Mouse (Mus musculus) CH12.LX (cell line): ENCODE data around the gene Traf3. TPM values are rescaled to one million over a fixed set of nuclear protein-coding genes. Genes with fewer than 3 reads are reported as not detected.

ENCODE experiments used
- DNase-seq: peaks from one replicate; pipeline ENCODE4 v3.0.0-alpha.2; 2013; ENCODE audit errors: extremely low read depth
- H3K27ac ChIP-seq: 2 replicates; pipeline ENCODE4 v1.5.1; 2012; ENCODE audit warnings: low read depth, mild to moderate bottlenecking, control low read depth, moderate library complexity; ENCODE audit not compliant: insufficient read depth
- H3K27me3 ChIP-seq: replicated peaks from 2 replicates; pipeline ENCODE3; 2012; ENCODE audit warnings: inconsistent platforms
- H3K36me3 ChIP-seq, 2 experiments: replicated peaks in 1 of 2; 2 replicates each; pipeline versions ENCODE3 to v1.6.1; 2012; ENCODE audit warnings: inconsistent platforms in 1 of 2, low read length in 1 of 2, mild to moderate bottlenecking in 1 of 2, mixed read lengths in 1 of 2, moderate library complexity in 1 of 2; ENCODE audit not compliant: control insufficient read depth in 1 of 2, insufficient read depth in 1 of 2
- H3K4me1 ChIP-seq, 2 experiments: 2 replicates each; pipeline ENCODE4 v1.6.1; 2012; ENCODE audit warnings: inconsistent platforms in 1 of 2, moderate library complexity in 1 of 2; ENCODE audit not compliant: insufficient read depth in 2 of 2, control insufficient read depth in 1 of 2
- H3K4me2 ChIP-seq: 2 replicates; pipeline ENCODE4 v1.6.1; 2012; ENCODE audit warnings: low read depth, mild to moderate bottlenecking, control low read depth; ENCODE audit not compliant: poor library complexity, insufficient read depth, severe bottlenecking
- H3K4me3 ChIP-seq, 3 experiments: fragments of 150-350 bp in 1 of 3; sonication (generic) in 1 of 3; replicated peaks in 1 of 3; 2 replicates each; pipeline versions ENCODE3 to v1.5.1; 2011 to 2012; ENCODE audit warnings: low read depth in 2 of 3, low read length in 2 of 3, mild to moderate bottlenecking in 2 of 3, moderate library complexity in 2 of 3, control low read depth in 1 of 3, improper control_type of control experiment in 1 of 3, inconsistent platforms in 1 of 3, mixed read lengths in 1 of 3; ENCODE audit not compliant: poor library complexity in 1 of 3
- H3K79me2 ChIP-seq: replicated peaks from 2 replicates; pipeline ENCODE4 v1.6.1; 2012; ENCODE audit warnings: mild to moderate bottlenecking, moderate library complexity; ENCODE audit not compliant: control insufficient read depth, poor library complexity, insufficient read depth, severe bottlenecking; ENCODE audit errors: extremely low read depth
- H3K9ac ChIP-seq: 2 replicates; pipeline ENCODE4 v1.6.1; 2012; ENCODE audit warnings: low read depth, mild to moderate bottlenecking, control low read depth, moderate library complexity; ENCODE audit not compliant: insufficient read depth
- H3K9me3 ChIP-seq: replicated peaks from 2 replicates; pipeline ENCODE3; 2012; ENCODE audit warnings: low read length, inconsistent platforms, mixed read lengths
- CHD1 ChIP-seq: IDR thresholded peaks from 2 replicates; pipeline ENCODE4 v1.6.1; 2012; ENCODE audit warnings: low read depth, low read length, improper control_type of control experiment, inconsistent platforms
- CHD2 ChIP-seq: IDR thresholded peaks from 2 replicates; pipeline ENCODE4 v1.6.1; 2011; ENCODE audit warnings: low read length, improper control_type of control experiment
- CTCF ChIP-seq, 2 experiments: IDR thresholded peaks in 1 of 2; conservative IDR thresholded peaks in 1 of 2; 2 replicates each; pipeline ENCODE4 v1.5.1; 2011 to 2012; ENCODE audit warnings: low read depth in 2 of 2, low read length in 2 of 2, improper control_type of control experiment in 1 of 2, inconsistent platforms in 1 of 2, mild to moderate bottlenecking in 1 of 2, moderate library complexity in 1 of 2
- ELF1 ChIP-seq: IDR thresholded peaks from 2 replicates; pipeline ENCODE4 v1.6.1; 2014; ENCODE audit warnings: low read depth, mild to moderate bottlenecking, inconsistent platforms, low read length, improper control_type of control experiment
- IRF4 ChIP-seq: IDR thresholded peaks from 2 replicates; pipeline ENCODE4 v1.6.1; 2014; ENCODE audit warnings: low read depth, mild to moderate bottlenecking, inconsistent platforms, low read length, improper control_type of control experiment
- MAFK ChIP-seq: IDR thresholded peaks from 2 replicates; pipeline ENCODE4 v1.6.1; 2011; ENCODE audit warnings: low read length, improper control_type of control experiment; ENCODE audit not compliant: insufficient replicate concordance
- MEF2A ChIP-seq: IDR thresholded peaks from 2 replicates; pipeline ENCODE4 v1.6.1; 2014; ENCODE audit warnings: low read depth, mild to moderate bottlenecking, inconsistent platforms, low read length, improper control_type of control experiment, borderline replicate concordance
- POLR2A ChIP-seq: IDR thresholded peaks from 2 replicates; pipeline ENCODE4 v1.6.1; 2011; ENCODE audit warnings: low read depth, mild to moderate bottlenecking, improper control_type of control experiment, low read length
- POLR2AphosphoS2 ChIP-seq: IDR thresholded peaks from 2 replicates; pipeline ENCODE4 v1.6.1; 2011; ENCODE audit warnings: low read depth, low read length, improper control_type of control experiment
- RAD21 ChIP-seq: IDR thresholded peaks from 2 replicates; pipeline ENCODE4 v1.6.1; 2011; ENCODE audit warnings: low read depth, mild to moderate bottlenecking, low read length, improper control_type of control experiment, moderate library complexity
- SIN3A ChIP-seq: IDR thresholded peaks from 2 replicates; pipeline ENCODE4 v1.6.1; 2012; ENCODE audit warnings: low read length, improper control_type of control experiment, inconsistent platforms
- ZMIZ1 ChIP-seq: IDR thresholded peaks from 2 replicates; pipeline ENCODE4 v1.6.1; 2012; ENCODE audit warnings: low read depth, mild to moderate bottlenecking, inconsistent platforms, low read length, improper control_type of control experiment
- dilution Hi-C: fragments of 300-500 bp; cut with MboI; formaldehyde crosslinking; loops from 2 replicates; pipeline ENCODE4 v1.14.3; 2020; ENCODE audit warnings: low sequenced_read_pairs; ENCODE audit not compliant: extremely low pct_unique_long_range_greater_than_20kb, extremely low pct_ligation_motif_present
- in situ Hi-C: fragments of 300-500 bp; cut with MboI; formaldehyde crosslinking; loops from 3 replicates; pipeline ENCODE4 v1.14.3; 2019; ENCODE audit warnings: low sequenced_read_pairs, low pct_ligation_motif_present, low pct_unique_long_range_greater_than_20kb, mixed read lengths
- polyA plus RNA-seq: library from polyadenylated mRNA; unstranded; fragments of >175 nt; gene quantifications from 2 replicates; pipeline ENCODE4 v1.2.1, GENCODE M21; 2012; ENCODE audit warnings: low read depth; ENCODE audit not compliant: insufficient read length
- total RNA-seq, 2 experiments: library from RNA; depleted of rRNA; stranded (reverse); fragments of 300-350 nt in 1 of 2; fragments of >200 nt in 1 of 2; gene quantifications; 2 replicates each; pipeline ENCODE4 v1.2.3; 2012 to 2014

Gene Traf3
- total and polyA plus RNA-seq, 3 experiments: 10.9 to 33.1 (median 17.5) TPM

GRCm38 (mm10) chr12:111125666-111126065 is 40.5 kb upstream of the Traf3 start:
- Histone ChIP-seq H3K79me2 (no peaks in the 10 kb centered on the region), H3K27ac (no peak overlapping the region), H3K4me1 (no peaks in the 10 kb centered on the region), H3K9me3 (peaks cover 4% of the 10 kb centered on the region), H3K27me3 (no peaks in the 10 kb centered on the region), H3K9ac (no peak overlapping the region), H3K4me2 (no peak overlapping the region), H3K36me3 (peaks cover 0 to 10% of the 10 kb centered on the region in 2 experiments), H3K4me3 (no peak overlapping the region)
- no peak for DNase-seq
- in situ Hi-C loops (no loop called here), dilution Hi-C loops (no loop called here)
- TF ChIP-seq ZMIZ1: no peak
- TF ChIP-seq CHD1: no peak
- no peak for TF ChIP-seq POLR2A
- no peak for TF ChIP-seq CHD2
- TF ChIP-seq MAFK: no peak
- no peak for TF ChIP-seq MEF2A
- TF ChIP-seq ELF1: no peak
- no peak for TF ChIP-seq SIN3A

- TF ChIP-seq MAFK (no peak), ELF1 (no peak), CHD2 (no peak), POLR2AphosphoS2 (no peak), RAD21 (no peak), POLR2A (no peak), IRF4 (no peak), CTCF (conservative IDR thresholded peaks at IDR 0.05 in 1 of 2, IDR thresholded peaks at IDR 0.05 in 1 of 2; ENCODE audit: low read depth in 2 of 2, low read length in 2 of 2) (no peak)
Observed at GRCm38 (mm10) chr12:111134169-111134568, 32.0 kb upstream of the Traf3 start.

More at GRCm38 (mm10) chr12:111134169-111134568, 32.0 kb upstream of the Traf3 start:
- Histone ChIP-seq H3K9me3 (peaks cover 2% of the 10 kb centered on the region), H3K27me3 (no peaks in the 10 kb centered on the region), H3K36me3 (no peaks in the 10 kb centered on the region), H3K79me2 (no peaks in the 10 kb centered on the region), H3K4me2 (no peak overlapping the region), H3K9ac (no peak overlapping the region), H3K4me3 (no peak overlapping the region), H3K27ac (no peak overlapping the region), H3K4me1 (peaks cover 0 to 10% of the 10 kb centered on the region in 2 experiments; a peak in 1 of 4 replicates)
- in situ Hi-C loops (loop anchor here (10.0 kb wide), 1 partner anchor 199 kb away; no protein-coding TSS in a partner anchor), dilution Hi-C loops (no loop called here)
- no peak for DNase-seq
